Mouse (Mus musculus): ENCODE results near the gene Dapk3. TPM values are rescaled to one million over a fixed set of nuclear protein-coding genes. Genes with fewer than 3 reads are reported as not detected.
"Not testable (repeated sequence)": the region's sequence is repeated elsewhere in the genome, so short reads cannot be mapped to it uniquely, and the experiment has no call there.

Dapk3 gene
- polyA plus RNA-seq, 1 experiment from 2014 or later, result 44.1 TPM

- not testable (repeated sequence) for H3K27me3 ChIP-seq (ENCODE audit: control insufficient read depth, insufficient read depth, low read length); ATAC-seq (replicated peaks; ENCODE audit: insufficient number of reproducible peaks, low FRiP score, low TSS enrichment); H3K9me3 ChIP-seq (replicated peaks; ENCODE audit: control insufficient read depth, low read length); H3K9ac ChIP-seq (ENCODE audit: low read depth, low read length); H3K4me3 ChIP-seq (ENCODE audit: low read depth, low read length)
- peak overlapping the region; percentile 98 for H3K4me2 ChIP-seq
- H3K36me3 ChIP-seq (ENCODE audit: control insufficient read depth, insufficient read depth, low read length), result peaks cover 29% of the 10 kb centered on the region
- peak overlapping the region; percentile 62; the same call in 1 of the 2 replicates for H3K27ac ChIP-seq (ENCODE audit: low read depth, low read length)
- WGBS (ENCODE audit: insufficient replicate concordance), result 14% methylated on average over 4 of the region's 4 CpGs
- peaks cover 21% of the 10 kb centered on the region for H3K4me1 ChIP-seq (ENCODE audit: control insufficient read depth, insufficient read depth, low read length)
Measured at GRCm38 (mm10) chr10:81175345-81175701, 7.5 kb upstream of the Dapk3 start.

GRCm38 (mm10) chr10:81175936-81176465 is 6.8 kb upstream of the Dapk3 start:
- no peaks in the 10 kb centered on the region for H3K27me3 ChIP-seq (ENCODE audit: control insufficient read depth, insufficient read depth, low read length)
- H3K9me3 ChIP-seq (replicated peaks; ENCODE audit: control insufficient read depth, low read length), result no peaks in the 10 kb centered on the region
- ATAC-seq (replicated peaks; ENCODE audit: insufficient number of reproducible peaks, low FRiP score, low TSS enrichment), result peak; percentile 8; the same call in 1 of the 2 replicates
- H3K27ac ChIP-seq (ENCODE audit: low read depth, low read length), result peak overlapping the region; percentile 93
- peak overlapping the region; percentile 65 for H3K9ac ChIP-seq (ENCODE audit: low read depth, low read length)
- peaks cover 21% of the 10 kb centered on the region for H3K4me1 ChIP-seq (ENCODE audit: control insufficient read depth, insufficient read depth, low read length)
- H3K4me2 ChIP-seq, result peak overlapping the region; percentile 98
- 6% methylated on average over 13 of the region's 13 CpGs for WGBS (ENCODE audit: insufficient replicate concordance)
- peaks cover 36% of the 10 kb centered on the region for H3K36me3 ChIP-seq (ENCODE audit: control insufficient read depth, insufficient read depth, low read length)
- peak overlapping the region; percentile 100 for H3K4me3 ChIP-seq (ENCODE audit: low read depth, low read length)

- Histone ChIP-seq H3K36me3 (ENCODE audit: control insufficient read depth, insufficient read depth, low read length) (peaks cover 43% of the 10 kb centered on the region), H3K4me3 (ENCODE audit: low read depth, low read length) (peak within 1 kb of the TSS; percentile 100), H3K4me2 (peak within 1 kb of the TSS; percentile 98), H3K4me1 (ENCODE audit: control insufficient read depth, insufficient read depth, low read length) (peaks cover 23% of the 10 kb centered on the region), H3K27ac (ENCODE audit: low read depth, low read length) (peak within 1 kb of the TSS; percentile 93), H3K9ac (ENCODE audit: low read depth, low read length) (peak within 1 kb of the TSS; percentile 100), H3K9me3 (replicated peaks; ENCODE audit: control insufficient read depth, low read length) (no peaks in the 10 kb centered on the region), H3K27me3 (ENCODE audit: control insufficient read depth, insufficient read depth, low read length) (no peaks in the 10 kb centered on the region)
- under 1% methylated on average over 77 of the region's 77 CpGs for WGBS (ENCODE audit: insufficient replicate concordance)
- peak; percentile 79 for ATAC-seq (replicated peaks; ENCODE audit: insufficient number of reproducible peaks, low FRiP score, low TSS enrichment)
Measured at GRCm38 (mm10) chr10:81176466-81177271, 6.1 kb upstream of the Dapk3 start, which contains the start of gene Eef2. Eef2 (plus strand) TSS chr10:81176631.

GRCm38 (mm10) chr10:81177491-81177925 is 5.3 kb upstream of the Dapk3 start:
- no peak for ATAC-seq (replicated peaks; ENCODE audit: insufficient number of reproducible peaks, low FRiP score, low TSS enrichment)
- Histone ChIP-seq H3K27me3 (ENCODE audit: control insufficient read depth, insufficient read depth, low read length) (no peaks in the 10 kb centered on the region), H3K36me3 (ENCODE audit: control insufficient read depth, insufficient read depth, low read length) (peaks cover 47% of the 10 kb centered on the region), H3K9me3 (replicated peaks; ENCODE audit: control insufficient read depth, low read length) (no peaks in the 10 kb centered on the region), H3K4me3 (ENCODE audit: low read depth, low read length) (peak overlapping the region; percentile 100), H3K9ac (ENCODE audit: low read depth, low read length) (peak overlapping the region; percentile 100), H3K27ac (ENCODE audit: low read depth, low read length) (peak overlapping the region; percentile 93), H3K4me2 (peak overlapping the region; percentile 98), H3K4me1 (ENCODE audit: control insufficient read depth, insufficient read depth, low read length) (peaks cover 24% of the 10 kb centered on the region)
- 8% methylated on average over 16 of the region's 16 CpGs for WGBS (ENCODE audit: insufficient replicate concordance)

GRCm38 (mm10) chr10:81177958-81178712 is 4.7 kb upstream of the Dapk3 start:
- Histone ChIP-seq H3K9me3 (replicated peaks; ENCODE audit: control insufficient read depth, low read length) (no peaks in the 10 kb centered on the region), H3K4me3 (ENCODE audit: low read depth, low read length) (peak overlapping the region; percentile 100), H3K4me2 (peak overlapping the region; percentile 98), H3K27me3 (ENCODE audit: control insufficient read depth, insufficient read depth, low read length) (no peaks in the 10 kb centered on the region), H3K9ac (ENCODE audit: low read depth, low read length) (peak overlapping the region; percentile 100), H3K4me1 (ENCODE audit: control insufficient read depth, insufficient read depth, low read length) (peaks cover 24% of the 10 kb centered on the region), H3K27ac (ENCODE audit: low read depth, low read length) (no peak overlapping the region), H3K36me3 (ENCODE audit: control insufficient read depth, insufficient read depth, low read length) (peaks cover 47% of the 10 kb centered on the region)
- 66% methylated on average over 14 of the region's 14 CpGs for WGBS (ENCODE audit: insufficient replicate concordance)
- no peak for ATAC-seq (replicated peaks; ENCODE audit: insufficient number of reproducible peaks, low FRiP score, low TSS enrichment)

GRCm38 (mm10) chr10:81178927-81179326 is 3.9 kb upstream of the Dapk3 start:
- Histone ChIP-seq H3K36me3 (ENCODE audit: control insufficient read depth, insufficient read depth, low read length) (peaks cover 47% of the 10 kb centered on the region), H3K4me3 (ENCODE audit: low read depth, low read length) (no peak overlapping the region), H3K4me1 (ENCODE audit: control insufficient read depth, insufficient read depth, low read length) (peaks cover 30% of the 10 kb centered on the region), H3K9me3 (replicated peaks; ENCODE audit: control insufficient read depth, low read length) (no peaks in the 10 kb centered on the region), H3K27ac (ENCODE audit: low read depth, low read length) (no peak overlapping the region), H3K9ac (ENCODE audit: low read depth, low read length) (no peak overlapping the region; the same call in 1 of the 2 replicates), H3K4me2 (no peak overlapping the region), H3K27me3 (ENCODE audit: control insufficient read depth, insufficient read depth, low read length) (no peaks in the 10 kb centered on the region)
- no peak for ATAC-seq (replicated peaks; ENCODE audit: insufficient number of reproducible peaks, low FRiP score, low TSS enrichment)
- WGBS (ENCODE audit: insufficient replicate concordance), result 90% methylated on average over 11 of the region's 11 CpGs

GRCm38 (mm10) chr10:81179451-81180342 is 3.1 kb upstream of the Dapk3 start:
- no peaks in the 10 kb centered on the region for H3K9me3 ChIP-seq (replicated peaks; ENCODE audit: control insufficient read depth, low read length)
- ATAC-seq (replicated peaks; ENCODE audit: insufficient number of reproducible peaks, low FRiP score, low TSS enrichment), result no peak
- 91% methylated on average over 32 of the region's 32 CpGs for WGBS (ENCODE audit: insufficient replicate concordance)
- peaks cover 47% of the 10 kb centered on the region for H3K36me3 ChIP-seq (ENCODE audit: control insufficient read depth, insufficient read depth, low read length)
- H3K4me1 ChIP-seq (ENCODE audit: control insufficient read depth, insufficient read depth, low read length), result peaks cover 31% of the 10 kb centered on the region
- no peak overlapping the region for H3K4me3 ChIP-seq (ENCODE audit: low read depth, low read length)
- peak overlapping the region; percentile 7; the same call in 1 of the 2 replicates for H3K27ac ChIP-seq (ENCODE audit: low read depth, low read length)
- H3K27me3 ChIP-seq (ENCODE audit: control insufficient read depth, insufficient read depth, low read length), result no peaks in the 10 kb centered on the region
- 0 out of 2 replicates have a peak overlapping the region, but pooled peaks have one; percentile 5 for H3K9ac ChIP-seq (ENCODE audit: low read depth, low read length)
- H3K4me2 ChIP-seq, result no peak overlapping the region

GRCm38 (mm10) chr10:81180946-81181345 is 1.9 kb upstream of the Dapk3 start:
- Histone ChIP-seq H3K27ac (ENCODE audit: low read depth, low read length) (no peak overlapping the region), H3K9ac (ENCODE audit: low read depth, low read length) (no peak overlapping the region), H3K4me1 (ENCODE audit: control insufficient read depth, insufficient read depth, low read length) (peaks cover 33% of the 10 kb centered on the region), H3K9me3 (replicated peaks; ENCODE audit: control insufficient read depth, low read length) (no peaks in the 10 kb centered on the region), H3K4me2 (no peak overlapping the region), H3K27me3 (ENCODE audit: control insufficient read depth, insufficient read depth, low read length) (no peaks in the 10 kb centered on the region), H3K36me3 (ENCODE audit: control insufficient read depth, insufficient read depth, low read length) (peaks cover 47% of the 10 kb centered on the region), H3K4me3 (ENCODE audit: low read depth, low read length) (no peak overlapping the region)
- WGBS (ENCODE audit: insufficient replicate concordance), result 94% methylated on average over 13 of the region's 13 CpGs
- no peak for ATAC-seq (replicated peaks; ENCODE audit: insufficient number of reproducible peaks, low FRiP score, low TSS enrichment)

Measured in heart, embryonic 11.5 days (tissue).